Mouse (Mus musculus) megakaryocyte-erythroid progenitor cell, adult 5-6 weeks (primary cell): Measurements from ENCODE around the gene BC030870. TPM values are rescaled to one million over a fixed set of nuclear protein-coding genes. Genes with fewer than 3 reads are reported as not detected.

Source experiments
- ATAC-seq: replicated peaks from 2 replicates; pipeline ENCODE4 v1.8.0; 2016; ENCODE audit warnings: mild to moderate bottlenecking, inconsistent platforms; ENCODE audit not compliant: severe bottlenecking, poor library complexity, low FRiP score, low TSS enrichment
- total RNA-seq, 2 experiments: library from RNA; stranded (forward) in 1 of 2; stranded (reverse) in 1 of 2; fragments of 200-1000, 215-1000 nt in 1 of 2; fragments of >200 nt in 1 of 2; fragmentation: Nextera tagmentation in 1 of 2; gene quantifications; 2 replicates each; pipeline ENCODE4 v1.2.3; 2014 to 2017

BC030870 gene
- total RNA-seq, 2 experiments from 2014 or later, result not detected

DNA sequence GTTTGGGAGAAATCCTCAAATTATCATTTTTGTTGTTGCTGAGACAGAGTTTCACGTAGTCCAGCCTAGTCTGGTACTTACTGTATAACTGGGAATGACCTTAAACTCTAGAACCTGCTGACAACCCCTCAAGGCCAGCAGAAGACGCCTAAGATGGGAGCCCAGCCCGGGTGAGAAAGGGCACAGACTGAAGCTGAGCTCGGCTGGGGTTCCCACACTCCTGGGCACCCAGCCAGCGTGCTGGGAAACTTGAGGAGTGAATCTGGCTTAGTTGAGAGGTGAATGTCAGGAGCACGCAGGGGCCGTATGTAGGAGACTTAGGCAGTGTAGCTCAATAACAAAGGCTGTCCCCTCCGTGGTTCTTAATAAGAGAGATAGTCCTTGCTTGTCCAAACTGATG, 41.7 kb downstream of the BC030870 start:
- no peak for ATAC-seq

DNA sequence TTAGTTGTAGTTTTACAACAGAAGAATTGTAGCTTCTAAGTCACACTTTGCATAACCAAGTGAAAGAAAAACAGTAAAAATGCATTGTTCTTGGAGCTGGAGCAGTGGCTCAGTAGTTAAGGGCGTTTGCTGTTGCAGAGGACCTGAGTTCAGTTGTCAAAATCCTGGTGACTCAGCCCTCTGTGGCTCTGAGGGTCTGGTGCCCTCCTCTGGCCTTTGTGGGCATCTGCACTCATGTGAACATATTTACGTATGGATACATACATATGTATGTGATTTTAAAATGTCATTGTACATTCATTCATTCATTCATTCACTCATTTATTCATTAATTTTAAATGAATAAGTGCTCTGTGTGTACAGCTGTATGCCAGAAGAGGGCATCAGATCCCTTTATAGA, 43.7 kb downstream of the BC030870 start:
- ATAC-seq, result no peak

DNA sequence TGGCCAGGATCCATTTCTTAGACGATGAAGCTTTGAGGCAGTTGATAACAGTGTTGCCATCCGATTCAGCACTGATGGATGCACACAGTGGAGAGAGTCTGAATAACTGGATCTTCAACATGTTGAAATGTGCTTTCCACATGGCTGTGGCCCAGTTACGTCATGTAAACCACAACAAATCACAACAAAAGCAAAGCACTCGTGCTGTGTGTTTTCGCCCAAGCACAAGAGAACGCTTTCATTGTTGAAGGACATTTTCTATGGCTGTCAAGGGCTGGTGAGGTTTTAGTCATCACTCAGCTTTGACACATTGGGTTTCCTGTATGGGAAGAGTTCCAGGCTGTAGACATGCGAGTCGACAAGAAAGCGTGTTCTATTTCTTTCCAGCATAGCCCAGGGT, 48.6 kb downstream of the BC030870 start:
- no peak for ATAC-seq

DNA sequence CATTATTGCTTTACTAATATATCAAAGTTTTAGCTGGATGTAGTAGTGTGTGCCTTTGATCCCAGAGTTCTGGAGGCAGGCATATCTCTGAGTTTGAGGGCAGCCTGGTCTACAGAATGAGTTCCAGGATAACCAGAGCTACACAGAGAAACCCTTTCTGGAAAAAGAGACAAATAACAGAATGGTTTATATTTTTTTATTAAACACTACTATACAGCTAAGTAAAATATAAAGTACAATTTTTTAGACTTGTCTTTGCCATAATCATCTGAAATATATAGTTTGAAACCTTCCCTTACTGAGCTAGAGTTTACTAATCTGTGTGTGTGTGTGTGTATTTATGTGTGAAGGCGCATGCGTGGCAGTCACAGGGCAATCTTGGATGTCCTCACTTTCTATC, 54.6 kb downstream of the BC030870 start, which contains the start of gene Gm10663:
TSS of gene Gm10663 (plus strand) at position 301 of the 400 bp plus-strand sequence.
- no peak for ATAC-seq

DNA sequence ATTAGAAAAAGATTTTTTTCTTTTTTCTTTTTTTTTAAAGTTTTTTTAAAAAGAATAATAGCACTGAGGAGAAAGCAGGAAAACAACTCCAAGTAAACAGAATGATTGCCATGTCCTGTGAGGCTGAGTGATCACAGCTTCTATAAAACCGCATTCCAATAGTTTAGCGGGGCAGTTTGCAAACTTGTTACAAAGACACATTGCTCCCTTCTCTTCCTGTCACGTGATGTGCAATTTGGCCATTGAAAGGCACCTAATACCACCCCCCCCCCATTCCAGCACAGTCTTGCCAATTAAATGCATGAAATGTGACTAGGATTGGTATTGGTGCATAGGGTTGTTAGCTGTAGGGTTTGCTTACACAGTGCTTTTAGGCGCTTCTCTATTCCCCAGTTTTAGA, 58.4 kb downstream of the BC030870 start:
- no peak for ATAC-seq

DNA sequence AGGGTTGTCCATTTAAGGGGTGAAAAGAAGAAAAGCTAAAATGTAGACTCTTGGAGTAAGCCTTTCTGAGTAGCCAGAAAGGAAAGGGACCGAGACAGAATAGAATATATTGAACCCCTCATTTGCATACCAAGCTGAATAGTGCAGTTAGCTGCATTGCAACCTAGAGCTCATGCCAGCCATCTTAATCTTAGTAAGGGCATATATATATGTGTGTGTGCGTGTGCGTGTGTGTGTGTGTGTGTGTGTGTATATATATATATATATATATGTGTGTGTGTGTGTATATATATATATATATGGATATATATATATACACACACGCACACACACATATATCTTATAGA, 60.9 kb downstream of the BC030870 start:
- ATAC-seq, result no peak

DNA sequence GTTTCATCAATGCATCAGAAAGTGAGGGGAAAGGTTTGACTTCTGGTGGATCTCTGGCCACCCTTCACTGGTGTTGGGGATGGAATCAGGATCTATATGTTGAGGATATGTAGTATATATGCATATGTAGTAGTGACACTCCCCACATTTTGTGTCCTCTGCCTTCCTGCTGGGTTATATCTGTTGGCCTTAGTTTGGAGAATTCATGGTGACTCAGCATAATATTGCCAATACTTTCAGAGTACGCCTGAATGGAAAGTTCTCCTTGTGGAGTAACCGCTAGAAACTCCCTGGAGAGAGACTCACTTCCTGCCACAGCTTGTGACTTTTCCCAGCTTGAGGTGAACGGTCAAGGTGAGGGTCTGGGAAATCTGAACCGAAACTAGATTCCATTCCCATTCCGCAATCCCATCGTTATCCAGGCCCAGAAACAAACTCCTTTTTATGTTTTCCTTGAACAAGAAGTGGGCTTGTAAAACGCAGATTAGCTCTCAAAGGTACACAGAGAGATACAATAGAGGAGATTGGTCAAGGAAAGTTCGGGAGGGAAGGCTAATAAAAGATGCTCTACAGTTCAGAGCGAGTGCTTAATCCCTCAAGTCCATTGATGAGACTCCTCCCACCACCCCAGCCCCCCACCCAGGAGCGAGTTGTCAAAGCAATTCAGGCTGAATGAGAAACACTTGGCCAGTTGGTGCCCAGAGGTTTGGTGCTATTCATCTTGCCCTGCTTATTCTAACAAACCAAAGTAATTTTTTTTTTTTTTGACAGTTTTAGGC, 61.5 kb downstream of the BC030870 start:
- no peak for ATAC-seq

DNA sequence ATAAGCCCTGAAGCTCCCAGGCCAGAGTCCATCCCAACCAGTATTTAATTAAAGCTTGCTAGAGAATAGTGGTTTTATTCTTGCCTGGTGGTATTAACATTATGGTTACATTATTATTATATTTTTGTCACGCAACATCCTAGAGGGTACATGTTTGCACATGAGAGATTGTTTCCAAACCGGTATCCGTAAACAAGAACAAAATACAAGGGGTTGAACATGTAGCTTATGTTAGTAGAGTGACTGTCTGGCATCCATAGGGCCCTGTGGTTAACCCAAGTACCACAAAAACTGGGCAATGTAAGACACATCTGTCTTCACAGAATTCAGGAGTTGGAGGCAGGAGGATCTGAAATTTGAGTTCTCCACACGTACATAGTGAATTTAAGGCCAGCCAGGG, 62.3 kb downstream of the BC030870 start:
- no peak for ATAC-seq

DNA sequence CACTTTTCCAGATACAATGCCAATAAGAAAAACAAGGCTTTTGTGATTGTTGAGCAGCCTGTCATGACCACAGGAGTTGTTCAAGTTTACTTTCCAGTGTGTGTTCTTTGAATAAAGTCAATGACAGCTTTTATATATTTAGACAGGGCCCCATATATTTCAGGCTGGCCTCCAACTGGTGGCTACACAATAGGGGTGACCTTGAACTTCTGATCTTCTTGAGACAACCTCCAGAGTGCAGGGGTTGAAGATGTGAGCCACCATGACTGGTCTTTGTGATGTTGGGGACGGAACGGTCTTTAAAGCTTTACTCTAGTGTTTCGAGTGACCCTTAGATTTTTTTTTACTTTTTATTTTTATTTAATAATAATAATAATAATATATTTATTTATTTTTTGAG, 63.7 kb downstream of the BC030870 start:
- ATAC-seq, result no peak

DNA sequence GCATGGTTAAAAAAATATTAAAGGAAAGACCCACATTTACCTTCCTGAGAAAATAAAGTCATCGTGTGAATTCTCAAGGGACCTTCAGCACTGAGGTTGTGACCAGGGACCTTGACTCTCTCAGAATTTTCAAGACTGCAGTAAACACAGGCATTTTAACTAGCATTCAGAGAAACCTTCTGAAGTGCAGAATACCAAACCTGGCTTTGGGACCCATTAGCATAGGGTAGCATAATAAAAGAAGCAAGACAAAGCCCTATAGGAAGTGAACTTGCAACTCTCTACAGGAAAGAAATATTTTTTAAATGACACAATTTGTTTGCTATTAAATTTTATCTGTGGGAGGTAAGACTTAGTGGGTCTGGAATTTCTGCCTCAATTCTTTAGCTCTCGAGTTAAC, 65.3 kb downstream of the BC030870 start:
- ATAC-seq, result no peak

DNA sequence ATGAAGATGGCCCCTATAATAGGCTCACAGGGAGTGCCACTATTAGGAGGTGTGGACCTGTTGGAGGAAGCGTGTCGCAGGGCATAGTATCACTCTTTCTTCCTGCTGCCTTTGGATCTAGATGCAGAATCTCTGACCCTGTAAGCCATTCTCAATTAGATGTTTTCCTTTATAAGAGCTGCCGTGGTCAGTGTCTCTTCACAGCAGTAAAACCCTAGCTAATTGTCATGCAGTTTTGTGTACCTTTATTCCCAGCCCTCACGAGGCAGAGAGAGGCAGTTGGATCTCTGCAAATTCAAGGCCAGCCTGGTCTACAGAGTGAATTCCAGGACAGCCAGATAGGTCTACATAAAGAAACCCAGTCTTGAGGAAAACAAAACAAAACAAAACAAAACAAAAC, 67.2 kb downstream of the BC030870 start:
- no peak for ATAC-seq

DNA sequence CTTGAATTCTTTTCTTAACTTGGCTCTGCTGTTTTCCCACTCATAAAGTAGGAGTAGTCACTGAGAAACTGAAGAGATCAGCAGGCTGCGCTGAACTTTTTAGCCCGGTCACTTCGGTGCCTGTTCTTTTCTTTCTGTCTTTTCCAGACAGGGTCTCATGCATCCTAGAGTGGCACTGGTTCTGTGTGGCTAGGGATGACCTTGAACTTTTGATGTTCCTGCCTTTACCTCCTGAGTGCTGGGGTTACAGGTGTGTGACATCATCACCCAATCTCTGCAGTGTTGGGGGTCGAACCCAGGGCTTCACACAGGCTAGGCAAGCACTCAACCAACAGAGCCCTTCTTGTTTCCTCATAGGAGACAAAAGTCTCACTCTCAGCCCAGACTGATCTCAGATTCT, 72.6 kb downstream of the BC030870 start:
- ATAC-seq, result no peak

DNA sequence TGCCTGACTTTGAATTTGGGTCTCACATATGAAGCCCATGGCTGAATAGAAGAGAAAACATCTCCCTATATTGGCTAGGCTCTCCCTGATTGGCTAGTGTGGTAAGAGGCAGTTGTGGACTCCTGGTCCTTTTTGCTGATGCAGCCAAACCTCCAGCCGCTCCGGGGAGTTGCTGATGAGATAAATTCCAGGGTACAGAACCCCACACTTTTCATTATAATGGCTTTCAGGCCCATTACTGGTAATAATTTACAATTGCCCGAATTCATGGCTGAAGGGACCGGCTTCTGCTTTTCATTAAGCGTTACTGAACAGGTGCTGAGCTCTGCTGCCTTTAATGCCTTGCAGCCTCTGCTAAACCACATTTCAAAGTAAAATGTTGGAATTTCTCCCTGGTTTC, 75.4 kb downstream of the BC030870 start:
- ATAC-seq, result no peak

DNA sequence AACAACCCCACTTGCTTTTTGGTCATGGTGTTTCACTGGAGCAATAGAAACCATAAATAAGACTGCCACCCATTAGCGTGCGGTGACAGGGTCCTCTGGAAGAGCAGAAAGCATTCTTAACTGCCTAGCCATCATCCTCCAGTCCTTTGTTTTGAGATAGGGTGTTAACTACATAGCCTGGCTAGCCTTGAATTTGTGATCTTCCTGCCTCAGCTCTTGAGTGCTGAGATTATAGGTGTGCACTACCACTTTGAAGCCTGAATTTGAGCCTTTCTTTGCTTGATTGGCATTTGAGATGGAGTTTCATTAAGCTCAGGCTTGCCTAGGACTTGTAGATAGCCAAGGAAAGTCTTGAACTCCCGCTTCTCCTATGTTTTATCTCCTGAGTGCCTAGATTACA, 75.8 kb downstream of the BC030870 start:
- no peak for ATAC-seq

DNA sequence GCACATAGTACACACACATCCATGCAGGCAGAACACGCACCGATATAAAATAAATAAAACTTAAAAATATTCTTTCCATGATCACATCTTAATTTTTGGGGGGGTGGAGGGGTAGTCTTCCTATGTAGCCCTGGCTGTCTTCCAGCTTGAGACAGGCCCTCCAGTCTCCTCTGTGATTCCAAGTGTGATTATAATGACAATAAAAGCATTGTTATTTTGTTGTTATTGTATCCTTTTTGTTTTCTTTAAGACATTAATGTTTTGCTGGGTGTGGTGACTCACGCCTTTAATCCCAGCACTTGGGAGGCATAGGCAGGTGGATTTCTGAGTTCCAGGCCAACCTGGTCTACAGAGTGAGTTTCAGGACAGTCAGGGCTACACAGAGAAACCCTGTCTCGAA, 81.6 kb downstream of the BC030870 start:
- ATAC-seq, result no peak

DNA sequence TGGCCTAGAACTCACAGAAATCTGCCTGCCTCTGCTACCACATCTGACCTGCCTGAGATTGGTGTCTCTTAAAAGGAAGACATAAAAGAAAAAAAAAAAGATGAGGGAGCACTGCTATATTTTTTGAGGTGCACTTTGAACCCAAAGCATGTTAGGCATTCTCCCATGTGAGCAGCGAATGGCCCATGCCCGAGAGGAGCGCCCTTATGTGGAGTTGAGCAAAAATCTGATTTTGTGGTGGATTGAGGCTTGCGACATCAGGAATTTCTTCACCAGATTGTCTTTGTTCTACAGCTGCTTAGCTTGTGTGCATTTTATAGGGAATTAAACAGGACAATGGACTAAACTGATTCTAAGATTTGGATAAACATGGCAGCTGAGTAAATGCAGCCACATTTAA, 82.2 kb downstream of the BC030870 start:
- no peak for ATAC-seq

DNA sequence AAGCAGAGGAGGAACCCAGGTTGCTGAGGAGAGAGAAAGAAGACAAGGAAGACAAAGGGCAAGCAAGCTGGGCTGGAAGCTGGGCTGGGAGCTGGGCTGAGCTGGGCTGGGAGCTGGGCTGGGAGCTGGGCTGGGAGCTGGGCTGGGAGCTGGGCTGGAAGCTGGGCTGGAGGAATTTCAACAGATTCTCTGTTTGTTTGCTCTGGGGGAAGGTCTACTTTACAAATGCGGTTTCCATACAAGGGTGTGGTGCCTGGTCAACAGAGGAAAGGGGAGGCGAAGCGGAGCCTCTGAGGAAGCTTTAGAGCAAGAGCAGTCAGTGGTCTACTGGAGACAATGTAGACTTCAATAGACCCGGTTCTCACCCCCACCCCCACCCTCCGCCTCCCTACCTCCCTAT, 82.8 kb downstream of the BC030870 start:
- no peak for ATAC-seq

DNA sequence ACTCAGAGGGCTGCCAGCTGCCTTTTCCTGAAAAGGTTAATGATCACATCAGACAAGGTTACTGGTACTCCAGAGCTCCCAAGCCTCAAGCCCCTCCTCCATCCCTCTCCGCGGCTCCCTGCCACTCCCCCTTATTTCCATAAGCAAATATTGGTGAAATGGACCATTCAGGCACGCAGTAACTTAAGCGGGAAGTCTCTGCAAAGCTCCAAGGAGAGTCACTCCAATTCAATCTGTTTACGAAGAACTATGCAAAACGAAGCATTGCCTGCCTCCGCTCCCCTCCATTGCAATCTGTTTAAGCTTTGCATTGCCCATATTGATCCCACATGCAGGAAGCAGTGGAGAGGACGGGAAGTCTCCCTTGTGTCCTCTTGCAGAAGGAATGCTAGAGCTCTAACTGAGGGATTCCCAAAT, 92.2 kb downstream of the BC030870 start, which contains the start of gene Apela:
TSS of gene Apela (minus strand) at position 220 of the 417 bp plus-strand sequence.
- ATAC-seq, result no peak
